Mouse (Mus musculus) forebrain, postnatal 0 days (tissue): Measurements from ENCODE around the gene Gm3629. TPM values are rescaled to one million over a fixed set of nuclear protein-coding genes. Genes with fewer than 3 reads are reported as not detected.
A peak's percentile ranks its signal among the peaks of the same experiment; 100 is the strongest.
"Not testable (repeated sequence)": the region's sequence is repeated elsewhere in the genome, so short reads cannot be mapped to it uniquely, and the experiment has no call there.

Experiments used
- ATAC-seq: fragments of 200-750 bp; cut with Nextera tagmentation; 2 replicates; pipeline ENCODE4 v1.8.0; 2017; ENCODE audit warnings: mild to moderate bottlenecking, moderate library complexity
- DNase-seq: peaks from one replicate; pipeline ENCODE4 v3.0.0-alpha.2; 2015
- H3K27ac ChIP-seq: fragments of 300-500 bp; sonication (generic); 2 replicates; pipeline ENCODE4 v1.5.1; 2014; ENCODE audit warnings: low read depth, mild to moderate bottlenecking, antibody characterized with exemption, low read length, moderate library complexity, mixed read lengths
- H3K27me3 ChIP-seq: fragments of 300-500 bp; sonication (generic); 2 replicates; pipeline ENCODE4 v1.6.1; 2014; ENCODE audit warnings: mild to moderate bottlenecking, low read length, mixed read lengths; ENCODE audit not compliant: insufficient read depth
- H3K36me3 ChIP-seq: fragments of 300-500 bp; sonication (generic); 2 replicates; pipeline ENCODE4 v1.6.1; 2014; ENCODE audit warnings: mild to moderate bottlenecking, moderate library complexity; ENCODE audit not compliant: insufficient read depth
- H3K4me1 ChIP-seq: fragments of 300-500 bp; sonication (generic); 2 replicates; pipeline ENCODE4 v1.6.1; 2014; ENCODE audit warnings: antibody characterized with exemption; ENCODE audit not compliant: insufficient read depth
- H3K4me2 ChIP-seq: fragments of 300-500 bp; sonication (generic); 2 replicates; pipeline ENCODE4 v1.6.1; 2014; ENCODE audit warnings: low read depth, mild to moderate bottlenecking, moderate library complexity
- H3K4me3 ChIP-seq: fragments of 300-500 bp; sonication (generic); 2 replicates; pipeline ENCODE4 v1.5.1; 2014; ENCODE audit warnings: low read depth, low read length, mixed read lengths
- H3K9ac ChIP-seq: fragments of 300-500 bp; sonication (generic); 2 replicates; pipeline ENCODE4 v1.6.1; 2014; ENCODE audit warnings: mild to moderate bottlenecking
- H3K9me3 ChIP-seq: fragments of 300-500 bp; sonication (generic); 2 replicates; pipeline ENCODE4 v1.6.1; 2016; ENCODE audit warnings: low read length
- CTCF ChIP-seq: sonication (generic); IDR thresholded peaks from 2 replicates; pipeline ENCODE4 v1.5.1; 2016; ENCODE audit warnings: antibody characterized with exemption, control low read depth, low read depth
- WGBS: fragments of 180-500 bp; shearing (Covaris S2); extraction: QIAGEN DNeasy Blood & Tissue Kit; methylation state at CpG from one replicate; pipeline ENCODE4 v1.1.7; 2014; 5-methylcytosine and 5-hydroxymethylcytosine counted together
- polyA plus RNA-seq: library from polyadenylated mRNA; unstranded; fragments of >200 nt; fragmentation: Nextera tagmentation; extraction: Ambion mirVana; gene quantifications from 2 replicates; pipeline ENCODE4 v1.2.1, GENCODE M21; 2015
- total RNA-seq: library from RNA; depleted of rRNA; stranded (reverse); fragments of >200 nt; gene quantifications from 2 replicates; pipeline ENCODE4 v1.2.3, GENCODE M21; 2014; rRNA removed

The Gm3629 gene
- 0.52 and 1.1 TPM in 2 replicates for total RNA-seq
- 0.64 and 0.88 TPM in 2 replicates for polyA plus RNA-seq

DNA sequence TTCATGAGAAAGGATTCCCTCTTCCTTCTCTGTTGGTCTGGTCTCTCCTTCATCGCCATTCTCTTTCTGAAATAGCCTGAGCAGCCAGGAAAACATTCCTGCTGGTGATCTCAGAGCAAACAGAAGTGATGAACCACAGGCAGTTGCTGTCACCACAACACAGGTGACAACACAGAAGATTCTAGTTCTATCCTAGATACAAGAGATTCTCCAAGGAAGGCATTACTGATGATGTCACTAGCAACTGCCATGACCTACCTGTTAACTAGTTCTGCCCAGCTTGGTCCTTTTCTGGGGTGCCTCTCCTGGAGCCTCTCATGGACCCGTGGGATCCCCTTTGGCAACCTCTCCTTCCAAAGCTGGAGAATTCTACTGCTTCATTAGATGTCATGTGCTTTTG lies at the start of gene Gm3629:
Gene Gm3629, minus strand, starts transcription at position 101 of the 400 bp plus-strand sequence.
- not testable (repeated sequence) for H3K4me2 ChIP-seq, H3K4me3 ChIP-seq, H3K27me3 ChIP-seq, H3K9ac ChIP-seq, H3K27ac ChIP-seq, H3K9me3 ChIP-seq, H3K4me1 ChIP-seq, ATAC-seq, H3K36me3 ChIP-seq, DNase-seq
- WGBS: 55% methylated on average over 1 of the region's 2 CpGs

DNA sequence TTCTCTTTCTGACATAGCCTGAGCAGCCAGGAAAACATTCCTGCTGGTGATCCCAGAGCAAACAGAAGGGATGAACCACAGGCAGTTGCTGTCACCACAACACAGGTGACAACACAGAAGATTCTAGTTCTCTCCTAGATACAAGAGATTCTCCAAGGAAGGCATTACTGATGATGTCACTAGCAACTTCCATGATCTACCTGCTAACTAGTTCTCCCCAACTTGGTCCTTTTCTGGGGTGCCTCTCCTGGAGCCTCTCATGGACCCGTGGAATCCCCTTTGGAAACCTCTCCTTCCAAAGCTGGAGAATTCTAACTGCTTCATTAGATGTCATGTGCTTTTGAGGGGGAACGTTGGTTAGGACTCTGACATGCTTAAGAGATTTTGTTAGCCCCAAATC lies 31.9 kb upstream of the Gm3629 start, which contains the start of gene Gm3460:
Gene Gm3460, minus strand, starts transcription at position 101 of the 400 bp plus-strand sequence.
- H3K4me2 ChIP-seq, H3K36me3 ChIP-seq, ATAC-seq, DNase-seq, H3K4me1 ChIP-seq, H3K4me3 ChIP-seq, H3K9me3 ChIP-seq, H3K27me3 ChIP-seq, H3K27ac ChIP-seq, H3K9ac ChIP-seq: not testable (repeated sequence)
- WGBS: 65% methylated on average over 1 of the region's 2 CpGs

DNA sequence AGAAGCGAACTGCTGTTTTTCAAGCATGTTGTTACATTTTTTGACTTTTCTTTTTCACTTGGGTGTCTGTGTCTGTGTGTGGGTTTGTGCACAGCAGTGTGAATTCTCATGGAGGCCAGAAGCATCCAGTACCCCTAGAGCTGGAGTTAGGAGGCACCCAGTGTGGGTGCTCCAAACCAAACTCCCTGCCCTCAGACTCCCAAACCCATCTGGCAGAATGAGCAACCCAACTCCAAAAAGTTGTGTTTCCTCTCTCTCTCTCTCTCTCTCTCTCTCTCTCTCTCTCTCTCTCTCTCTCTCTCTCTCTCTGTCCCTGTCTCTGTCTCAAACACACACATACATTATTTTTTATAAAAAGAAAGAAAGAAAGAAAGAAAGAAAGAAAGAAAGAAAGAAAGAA lies 16.0 kb upstream of the Gm3629 start:
- WGBS: no CpG with 5 or more reads among the region's 1 CpGs
- DNase-seq, ATAC-seq: not testable (repeated sequence)

DNA sequence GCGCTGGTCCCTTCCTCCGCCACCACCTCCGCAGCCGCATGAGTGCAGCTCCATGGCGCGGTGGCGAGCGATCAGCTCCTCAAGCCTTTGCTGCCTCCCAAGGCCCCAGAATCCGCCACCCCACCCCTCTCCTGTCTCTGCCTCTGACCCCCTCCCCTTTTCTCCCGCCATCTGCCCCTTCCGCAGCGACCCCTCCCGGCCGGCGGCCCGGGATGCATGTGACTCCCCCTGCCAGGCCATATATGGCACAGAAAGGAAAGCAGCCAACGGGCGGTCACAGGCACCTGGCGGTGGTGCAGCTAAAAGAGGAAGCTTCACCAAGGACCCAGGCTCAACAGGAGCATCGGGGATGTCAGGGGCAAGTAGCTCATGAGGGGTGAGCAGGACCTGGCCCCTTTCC lies 14.6 kb upstream of the Gm3629 start:
- not testable (repeated sequence) for H3K27me3 ChIP-seq, H3K9me3 ChIP-seq, ATAC-seq, H3K36me3 ChIP-seq, H3K4me1 ChIP-seq, H3K27ac ChIP-seq
- peak overlapping the region; percentile 32 for H3K4me3 ChIP-seq
- H3K4me2 ChIP-seq: peak overlapping the region; percentile 71
- 3% methylated on average over 17 of the region's 20 CpGs for WGBS
- peak overlapping the region; percentile 57 for H3K9ac ChIP-seq
- peak; percentile 57 for DNase-seq
- TF ChIP-seq CTCF: peak; percentile 58

More for the DNA sequence above, 16.0 kb upstream of the Gm3629 start:
- not testable (repeated sequence) for H3K9me3 ChIP-seq, H3K9ac ChIP-seq, H3K27me3 ChIP-seq, H3K4me1 ChIP-seq, H3K27ac ChIP-seq, H3K4me3 ChIP-seq, H3K36me3 ChIP-seq, H3K4me2 ChIP-seq

DNA sequence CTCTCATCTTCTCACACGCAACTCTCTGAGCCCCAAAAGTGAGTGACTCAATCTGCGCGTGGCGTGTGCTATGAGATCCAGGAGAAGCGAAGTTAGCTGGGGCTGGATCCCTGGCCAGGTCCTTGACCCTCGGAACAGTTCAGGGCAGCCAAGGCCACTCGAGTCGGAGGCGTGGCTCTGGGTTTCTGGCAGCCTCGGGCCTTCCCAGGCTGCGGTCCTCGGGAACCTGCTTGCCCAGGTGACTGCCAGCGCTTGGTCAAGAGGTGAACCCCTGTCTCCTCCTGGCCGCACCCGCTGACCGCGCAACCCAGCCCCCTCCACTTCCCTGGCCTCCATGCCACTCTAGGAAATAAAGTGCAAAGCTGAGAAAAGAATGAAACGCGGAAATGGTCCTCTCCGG lies 14.1 kb upstream of the Gm3629 start:
- ATAC-seq, H3K36me3 ChIP-seq, H3K27me3 ChIP-seq, H3K27ac ChIP-seq, H3K9me3 ChIP-seq, H3K4me1 ChIP-seq: not testable (repeated sequence)
- peak; percentile 0 for DNase-seq
- H3K4me3 ChIP-seq: peak overlapping the region; percentile 32
- 10% methylated on average over 17 of the region's 20 CpGs for WGBS
- peak overlapping the region; percentile 57 for H3K9ac ChIP-seq
- peak overlapping the region; percentile 71 for H3K4me2 ChIP-seq

DNA sequence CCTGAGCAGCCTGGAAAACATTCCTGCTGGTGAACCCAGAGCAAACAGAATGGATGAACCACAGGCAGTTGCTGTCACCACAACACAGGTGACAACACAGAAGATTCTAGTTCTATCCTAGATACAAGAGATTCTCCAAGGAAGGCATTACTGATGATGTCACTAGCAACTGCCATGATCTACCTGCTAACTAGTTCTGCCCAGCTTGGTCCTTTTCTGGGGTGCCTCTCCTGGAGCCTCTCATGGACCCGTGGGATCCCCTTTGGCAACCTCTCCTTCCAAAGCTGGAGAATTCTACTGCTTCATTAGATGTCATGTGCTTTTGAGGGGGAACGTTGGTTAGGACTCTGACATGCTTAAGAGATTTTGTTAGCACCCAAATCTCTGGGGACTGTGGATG lies 53.2 kb downstream of the Gm3629 start, which contains the start of gene Gm8356:
Gene Gm8356, minus strand, starts transcription at position 101 of the 400 bp plus-strand sequence.
- not testable (repeated sequence) for H3K4me2 ChIP-seq, H3K9ac ChIP-seq, H3K36me3 ChIP-seq, H3K4me1 ChIP-seq, H3K4me3 ChIP-seq, DNase-seq, ATAC-seq, H3K27ac ChIP-seq, H3K9me3 ChIP-seq, H3K27me3 ChIP-seq
- no CpG with 5 or more reads among the region's 2 CpGs for WGBS

Other genes starting within 250 kb of the Gm3629 start
- gene Gm3618, start 246.9 kb downstream of the Gm3629 start, total RNA-seq: not detected in 2 replicates
- not detected in 2 replicates for gene Gm3618, start 246.9 kb downstream of the Gm3629 start, polyA plus RNA-seq
- not detected in 2 replicates for gene Gm16440, start 200.3 kb downstream of the Gm3629 start, total RNA-seq
- not detected in 2 replicates for gene Gm16440, start 200.3 kb downstream of the Gm3629 start, polyA plus RNA-seq
- 4.2 and 6.4 TPM in 2 replicates for gene Gm3591, start 178.1 kb downstream of the Gm3629 start, total RNA-seq
- 6.3 and 8.7 TPM in 2 replicates for gene Gm3591, start 178.1 kb downstream of the Gm3629 start, polyA plus RNA-seq
- gene Gm3594, start 146.0 kb downstream of the Gm3629 start, total RNA-seq: not detected in 2 replicates
- gene Gm3594, start 146.0 kb downstream of the Gm3629 start, polyA plus RNA-seq: not detected in 2 replicates
- gene Gm8356, start 53.3 kb downstream of the Gm3629 start, total RNA-seq: not detected in 2 replicates
- gene Gm8356, start 53.3 kb downstream of the Gm3629 start, polyA plus RNA-seq: not detected in 2 replicates
- gene Gm3460, start 31.8 kb upstream of the Gm3629 start, total RNA-seq: not detected in 2 replicates
- not detected in 2 replicates for gene Gm3460, start 31.8 kb upstream of the Gm3629 start, polyA plus RNA-seq
- gene Gm10251, start 93.6 kb upstream of the Gm3629 start, total RNA-seq: not detected in 2 replicates
- gene Gm10251, start 93.6 kb upstream of the Gm3629 start, polyA plus RNA-seq: not detected in 2 replicates
- 0.14 TPM in 1 of 2 replicates, not detected in the other for gene Gm8050, start 129.6 kb upstream of the Gm3629 start, total RNA-seq
- gene Gm8050, start 129.6 kb upstream of the Gm3629 start, polyA plus RNA-seq: not detected in 2 replicates
- gene Gm3636, start 151.7 kb upstream of the Gm3629 start, total RNA-seq: 11.7 and 15.0 TPM in 2 replicates
- 13.9 and 15.6 TPM in 2 replicates for gene Gm3636, start 151.7 kb upstream of the Gm3629 start, polyA plus RNA-seq
- not detected in 2 replicates for gene Gm8362, start 183.8 kb upstream of the Gm3629 start, total RNA-seq
- not detected in 2 replicates for gene Gm8362, start 183.8 kb upstream of the Gm3629 start, polyA plus RNA-seq
- not detected in 2 replicates for gene Gm3642, start 249.7 kb upstream of the Gm3629 start, total RNA-seq
- gene Gm3642, start 249.7 kb upstream of the Gm3629 start, polyA plus RNA-seq: not detected in 2 replicates